Mouse (Mus musculus): ENCODE measurements around the gene Ankrd2. TPM values are rescaled to one million over a fixed set of nuclear protein-coding genes. Genes with fewer than 3 reads are reported as not detected.

Ankrd2 gene
- total and polyA plus RNA-seq, 3 experiments = not detected

DNA sequence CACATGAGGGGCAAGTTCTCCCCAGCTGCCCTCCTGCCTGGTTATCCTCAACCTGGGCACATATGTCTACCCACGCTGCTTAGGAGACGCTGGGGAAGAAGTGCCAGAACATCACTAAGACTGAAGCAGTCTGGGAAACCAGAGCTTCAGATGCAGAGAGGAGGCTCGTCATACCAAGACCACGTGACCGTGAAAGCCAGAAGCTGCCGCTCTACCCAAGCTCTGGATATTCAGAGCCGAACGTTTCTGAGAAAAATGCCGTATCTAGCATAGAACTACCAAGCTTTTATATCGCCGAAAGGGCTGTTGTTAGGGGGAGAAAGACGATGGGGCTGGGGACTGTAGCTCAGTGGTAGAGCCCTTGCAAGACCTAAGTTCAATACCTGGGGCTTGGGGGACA, 2.5 kb downstream of the Ankrd2 start:
- peaks cover 5% of the 10 kb centered on the region in 2 experiments; a peak in 3 of 4 replicates for H3K27me3 ChIP-seq (ENCODE audit: control insufficient read depth in 1 of 2, insufficient read depth in 2 of 2, low read length in 2 of 2)
- DNase-seq (ENCODE audit: low read depth, low spot score) = no peak
- no peaks in the 10 kb centered on the region for H3K79me2 ChIP-seq (ENCODE audit: control insufficient read depth, insufficient read depth, low read length, poor library complexity)
- no peak overlapping the region for H3K9ac ChIP-seq (ENCODE audit: control insufficient read depth, low read depth, low read length, poor library complexity, severe bottlenecking)
- TF ChIP-seq ZMIZ1 (IDR thresholded peaks at IDR 0.05; ENCODE audit: low read depth, low read length) (no peak), USF1 (IDR thresholded peaks at IDR 0.05; ENCODE audit: low read depth, low read length) (0 out of 2 replicates have a peak, but pooled peaks have one; percentile 23), MAFK (IDR thresholded peaks at IDR 0.05; ENCODE audit: borderline replicate concordance, low read depth, low read length) (no peak), NRF1 (IDR thresholded peaks at IDR 0.05; ENCODE audit: insufficient read depth, low read depth, low read length, poor library complexity, severe bottlenecking) (no peak)
- H3K36me3 ChIP-seq (ENCODE audit: control insufficient read depth in 1 of 2, insufficient read depth in 2 of 2, low read length in 2 of 2) = no peaks in the 10 kb centered on the region
- H3K27ac ChIP-seq (ENCODE audit: control insufficient read depth, low read depth, low read length) = no peak overlapping the region
- peaks cover 0 to 7% of the 10 kb centered on the region in 2 experiments; a peak in 3 of 4 replicates for H3K4me1 ChIP-seq (ENCODE audit: control insufficient read depth in 1 of 2, insufficient read depth in 2 of 2, low read length in 2 of 2)
- H3K4me3 ChIP-seq (ENCODE audit: control insufficient read depth in 1 of 2, insufficient read depth in 1 of 2, low read depth in 2 of 2, low read length in 2 of 2) = no peak overlapping the region
- no peaks in the 10 kb centered on the region for H3K9me3 ChIP-seq (replicated peaks; ENCODE audit: insufficient read depth, low read length)

DNA sequence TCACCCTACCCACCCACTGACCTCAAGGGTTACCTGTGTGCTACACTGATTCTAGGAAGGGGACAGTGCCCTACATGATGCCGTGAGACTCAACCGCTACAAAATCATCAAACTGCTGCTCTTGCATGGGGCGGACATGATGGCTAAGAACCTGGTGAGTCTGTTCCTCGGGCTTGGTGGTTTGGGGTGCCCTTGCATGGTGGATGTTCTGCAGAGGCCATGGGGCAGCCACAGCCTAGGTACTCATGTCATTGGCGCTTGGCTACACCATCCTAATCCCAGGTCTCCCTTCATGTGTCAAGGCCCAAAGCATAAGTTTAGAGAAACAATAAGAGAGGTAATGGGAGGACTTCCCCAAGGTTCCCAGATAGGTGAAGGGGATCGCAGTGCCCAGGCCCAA, 8.2 kb downstream of the Ankrd2 start:
- no peaks in the 10 kb centered on the region for H3K9me3 ChIP-seq (replicated peaks; ENCODE audit: insufficient read depth, low read length)
- peaks cover 0 to 8% of the 10 kb centered on the region in 2 experiments; a peak in 2 of 4 replicates for H3K4me1 ChIP-seq (ENCODE audit: control insufficient read depth in 1 of 2, insufficient read depth in 2 of 2, low read length in 2 of 2)
- no peak overlapping the region for H3K4me3 ChIP-seq (ENCODE audit: control insufficient read depth in 1 of 2, insufficient read depth in 1 of 2, low read depth in 2 of 2, low read length in 2 of 2)
- no peak overlapping the region for H3K27ac ChIP-seq (ENCODE audit: control insufficient read depth, low read depth, low read length)
- no peaks in the 10 kb centered on the region for H3K36me3 ChIP-seq (ENCODE audit: control insufficient read depth in 1 of 2, insufficient read depth in 2 of 2, low read length in 2 of 2)
- H3K9ac ChIP-seq (ENCODE audit: control insufficient read depth, low read depth, low read length, poor library complexity, severe bottlenecking) = no peak overlapping the region
- H3K79me2 ChIP-seq (ENCODE audit: control insufficient read depth, insufficient read depth, low read length, poor library complexity) = no peaks in the 10 kb centered on the region
- no peak for DNase-seq (ENCODE audit: low read depth, low spot score)
- peaks cover 5 to 8% of the 10 kb centered on the region in 2 experiments for H3K27me3 ChIP-seq (ENCODE audit: control insufficient read depth in 1 of 2, insufficient read depth in 2 of 2, low read length in 2 of 2)
- TF ChIP-seq POLR2A (IDR thresholded peaks at IDR 0.05; ENCODE audit: control insufficient read depth in 1 of 2, insufficient read depth in 1 of 2, low read depth in 1 of 2, low read length in 2 of 2, poor library complexity in 1 of 2) (no peak), MXI1 (IDR thresholded peaks at IDR 0.05; ENCODE audit: low read depth, low read length) (no peak), RCOR1 (IDR thresholded peaks at IDR 0.05; ENCODE audit: low read depth, low read length) (no peak), USF1 (IDR thresholded peaks at IDR 0.05; ENCODE audit: low read depth, low read length) (no peak), GATA1 (IDR thresholded peaks at IDR 0.05; ENCODE audit: low read depth, low read length) (no peak), POLR2AphosphoS2 (IDR thresholded peaks at IDR 0.05; ENCODE audit: low read length) (no peak), MAZ (IDR thresholded peaks at IDR 0.05; ENCODE audit: low read depth, low read length) (no peak), GABPA (IDR thresholded peaks at IDR 0.05; ENCODE audit: low read depth, low read length) (no peak), SMC3 (IDR thresholded peaks at IDR 0.05; ENCODE audit: low read depth, low read length) (no peak), JUND (IDR thresholded peaks at IDR 0.05; ENCODE audit: low read depth, low read length) (no peak), EP300 (IDR thresholded peaks at IDR 0.05; ENCODE audit: low read depth in 1 of 2, low read length in 2 of 2) (no peak), MEF2A (IDR thresholded peaks at IDR 0.05; ENCODE audit: extremely low read depth, insufficient replicate concordance, low read depth, low read length, poor library complexity, severe bottlenecking) (no peak), USF2 (IDR thresholded peaks at IDR 0.05; ENCODE audit: borderline replicate concordance in 1 of 2, insufficient read depth in 1 of 2, low read depth in 1 of 2, low read length in 2 of 2) (no peak), UBTF (IDR thresholded peaks at IDR 0.05; ENCODE audit: borderline replicate concordance, insufficient read depth, low read depth, low read length) (no peak), TAL1 (IDR thresholded peaks at IDR 0.05; ENCODE audit: low read length) (no peak), TBP (IDR thresholded peaks at IDR 0.05; ENCODE audit: low read depth, low read length) (no peak), POLR2AphosphoS5 (IDR thresholded peaks at IDR 0.05; ENCODE audit: borderline replicate concordance, low read depth, low read length) (no peak), MYB (IDR thresholded peaks at IDR 0.05; ENCODE audit: low read depth, low read length) (no peak)

Measured in MEL (cell line).